Mouse (Mus musculus) heart, postnatal 14 days (tissue): ENCODE results near the gene Pxmp4. TPM values are rescaled to one million over a fixed set of nuclear protein-coding genes. Genes with fewer than 3 reads are reported as not detected.

Experiments used
- DNase-seq, 2 experiments: peaks; one replicate each; pipeline ENCODE4 v3.0.0; 2021 to 2022
- intact Hi-C: fragments of 180-260 bp; cut with DNase I; formaldehyde crosslinking; loops from one replicate; pipeline ENCODE4 v1.15.1; 2025
- total RNA-seq, 2 experiments: library from RNA; stranded (reverse); gene quantifications; 2 replicates each; pipeline ENCODE4 v1.2.3; 2021

The Pxmp4 gene
- total RNA-seq, 2 experiments from 2014 or later, result 23.8 to 28.5 TPM

GRCm38 (mm10) chr2:154577744-154578067 is 25.8 kb downstream of the Pxmp4 start:
- intact Hi-C loops, result no loop called here
- DNase-seq, result no peak

- intact Hi-C loops, result no loop called here
- DNase-seq, result no peak
These were observed 26.4 kb downstream of the Pxmp4 start for GRCm38 (mm10) chr2:154576876-154577743.

GRCm38 (mm10) chr2:154574271-154574670 is 29.2 kb downstream of the Pxmp4 start:
- intact Hi-C loops, result no loop called here
- no peak for DNase-seq

- DNase-seq, result no peak
- intact Hi-C loops, result no loop called here
These were observed 30.5 kb downstream of the Pxmp4 start for GRCm38 (mm10) chr2:154572996-154573395.

GRCm38 (mm10) chr2:154571976-154572375 is 31.5 kb downstream of the Pxmp4 start:
- intact Hi-C loops, result no loop called here

GRCm38 (mm10) chr2:154571266-154571665 is 32.2 kb downstream of the Pxmp4 start:
- intact Hi-C loops, result no loop called here

More at GRCm38 (mm10) chr2:154571976-154572375, 31.5 kb downstream of the Pxmp4 start:
- no peak for DNase-seq

GRCm38 (mm10) chr2:154570666-154571065 is 32.8 kb downstream of the Pxmp4 start:
- no peak for DNase-seq
- intact Hi-C loops, result no loop called here

More at GRCm38 (mm10) chr2:154571266-154571665, 32.2 kb downstream of the Pxmp4 start:
- no peak for DNase-seq

GRCm38 (mm10) chr2:154569836-154570286 is 33.6 kb downstream of the Pxmp4 start, which contains the start of gene E2f1:
Gene E2f1 (minus strand): TSS chr2:154569892.
- intact Hi-C loops, result loop anchor here (2.0 kb wide), 1 partner anchor 43 kb away; the partner anchor contains the start of genes 4930519P11Rik and Zfp341

GRCm38 (mm10) chr2:154569071-154569748 is 34.3 kb downstream of the Pxmp4 start:
- peak; percentile 69 to 74 for DNase-seq
- intact Hi-C loops, result loop anchor here (2.0 kb wide), 1 partner anchor 44 kb away; the partner anchor contains the start of genes 4930519P11Rik and Zfp341

More at GRCm38 (mm10) chr2:154569836-154570286, 33.6 kb downstream of the Pxmp4 start, which contains the start of gene E2f1:
- DNase-seq, result peak; percentile 96

- intact Hi-C loops, result loop anchor here (2.0 kb wide), 1 partner anchor 44 kb away; the partner anchor contains the start of genes 4930519P11Rik and Zfp341
- DNase-seq, result peak; percentile 39 to 50
These were observed 35.0 kb downstream of the Pxmp4 start for GRCm38 (mm10) chr2:154568329-154569070.

- intact Hi-C loops, result loop anchor here (2.0 kb wide), 1 partner anchor 45 kb away; the partner anchor contains the start of genes 4930519P11Rik and Zfp341
- DNase-seq, result no peak
These were observed 35.7 kb downstream of the Pxmp4 start for GRCm38 (mm10) chr2:154567766-154568165.

- intact Hi-C loops, result no loop called here
- DNase-seq, result no peak
These were observed 36.9 kb downstream of the Pxmp4 start for GRCm38 (mm10) chr2:154566641-154567040.

- intact Hi-C loops, result no loop called here
- DNase-seq, result no peak
These were observed 37.9 kb downstream of the Pxmp4 start for GRCm38 (mm10) chr2:154565562-154565961.

- intact Hi-C loops, result no loop called here
- no peak for DNase-seq
These were observed 39.8 kb downstream of the Pxmp4 start for GRCm38 (mm10) chr2:154563612-154564170.

GRCm38 (mm10) chr2:154558264-154559039 is 45.1 kb downstream of the Pxmp4 start, which contains the start of gene Necab3:
Gene Necab3 (minus strand): TSS chr2:154558890.
- peak; percentile 40 to 45 for DNase-seq
- intact Hi-C loops, result loop anchor here (5.0 kb wide), 1 partner anchor 49 kb away; no protein-coding TSS in a partner anchor

GRCm38 (mm10) chr2:154557184-154557832 is 46.2 kb downstream of the Pxmp4 start:
- intact Hi-C loops, result loop anchor here (5.0 kb wide), 1 partner anchor 50 kb away; no protein-coding TSS in a partner anchor
- DNase-seq, result no peak

- DNase-seq, result no peak
- intact Hi-C loops, result loop anchor here (5.0 kb wide), 1 partner anchor 52 kb away; no protein-coding TSS in a partner anchor
These were observed 48.3 kb downstream of the Pxmp4 start for GRCm38 (mm10) chr2:154555235-154555634.

- intact Hi-C loops, result no loop called here
These were observed 51.0 kb downstream of the Pxmp4 start for GRCm38 (mm10) chr2:154552424-154552907.

More at GRCm38 (mm10) chr2:154552424-154552907, 51.0 kb downstream of the Pxmp4 start:
- peak; percentile 65 to 68 for DNase-seq
